Mouse (Mus musculus): ENCODE results near the gene Sorcs3. TPM values are rescaled to one million over a fixed set of nuclear protein-coding genes. Genes with fewer than 3 reads are reported as not detected.

Sorcs3 gene
- polyA plus RNA-seq, 1 experiment from 2014 or later, result 0.18 TPM

DNA sequence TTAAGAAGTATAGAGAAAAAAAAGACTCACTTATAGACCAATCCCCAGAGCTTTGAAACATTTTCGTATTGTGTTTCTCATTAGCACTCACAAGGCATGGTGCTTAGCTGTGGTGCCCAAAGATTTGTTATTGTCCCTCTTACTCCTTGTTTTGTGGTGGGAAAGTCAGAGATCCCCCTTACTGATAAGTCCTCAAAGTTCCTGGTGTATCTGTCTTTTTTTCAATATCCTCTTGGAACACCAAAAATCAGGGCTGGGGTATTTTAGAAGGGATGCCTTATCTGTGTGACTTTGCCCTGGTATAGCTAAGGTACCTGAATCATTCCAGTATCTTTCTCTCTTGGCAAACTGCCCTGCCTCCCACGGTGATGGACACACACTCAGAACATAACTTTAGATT is 92.6 kb downstream of the Sorcs3 start:
- Histone ChIP-seq H3K4me1 (no peaks in the 10 kb centered on the region), H3K4me2 (no peak overlapping the region), H3K4me3 (no peak overlapping the region), H3K27me3 (replicated peaks) (no peaks in the 10 kb centered on the region), H3K36me3 (no peaks in the 10 kb centered on the region), H3K27ac (no peak overlapping the region), H3K9me3 (replicated peaks) (0 out of 2 replicates have a peak, but pooled peaks cover 4% of the 10 kb centered on the region), H3K9ac (no peak overlapping the region)
- 51% methylated on average over 2 of the region's 2 CpGs for WGBS (ENCODE audit: insufficient replicate concordance)
- no peak for ATAC-seq

DNA sequence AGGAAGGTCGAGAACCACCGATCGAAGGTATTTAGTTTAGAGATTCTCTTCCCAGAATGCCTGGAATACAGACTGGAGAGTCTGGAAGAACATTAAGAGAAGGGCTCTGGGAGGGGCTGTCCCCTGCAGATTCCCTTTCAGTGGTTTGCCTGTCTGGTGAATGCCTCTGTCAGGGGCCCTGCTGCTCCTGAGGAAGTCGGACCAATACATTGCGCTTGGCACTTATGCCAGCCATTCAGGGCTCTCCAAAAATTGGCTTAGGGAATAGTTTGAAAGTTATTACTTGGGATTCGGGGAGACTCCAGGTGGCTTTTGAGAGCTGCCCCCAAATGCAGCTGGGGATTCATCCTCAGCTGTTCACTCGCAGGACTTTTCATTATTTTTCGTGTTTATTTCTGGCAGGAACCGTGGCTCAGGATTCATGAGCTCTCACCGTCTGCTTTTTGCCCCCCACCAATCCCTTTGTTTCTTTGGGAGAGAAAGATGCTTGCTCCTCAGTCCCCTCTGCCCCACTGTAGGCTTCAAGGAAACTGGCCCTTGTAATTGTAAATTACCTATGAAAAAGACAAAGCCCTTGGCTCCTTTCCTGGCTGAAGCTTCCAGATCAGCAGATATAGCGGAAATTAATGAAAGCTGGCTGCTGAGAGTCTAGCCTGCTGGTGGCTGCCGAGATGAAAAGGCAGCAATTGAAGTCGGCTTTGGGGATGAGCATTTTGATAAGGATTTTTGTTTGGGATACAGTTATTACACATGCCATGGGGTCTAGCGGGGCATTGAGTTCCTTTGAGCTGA is 94.8 kb downstream of the Sorcs3 start:
- no peaks in the 10 kb centered on the region for H3K4me1 ChIP-seq
- H3K9ac ChIP-seq, result no peak overlapping the region
- no peak for ATAC-seq
- H3K27me3 ChIP-seq (replicated peaks), result no peaks in the 10 kb centered on the region
- no peak overlapping the region for H3K4me2 ChIP-seq
- WGBS (ENCODE audit: insufficient replicate concordance), result 60% methylated on average over 14 of the region's 14 CpGs
- H3K4me3 ChIP-seq, result no peak overlapping the region
- no peak overlapping the region for H3K27ac ChIP-seq
- H3K36me3 ChIP-seq, result no peaks in the 10 kb centered on the region
- H3K9me3 ChIP-seq (replicated peaks), result 0 out of 2 replicates have a peak, but pooled peaks cover 4% of the 10 kb centered on the region

DNA sequence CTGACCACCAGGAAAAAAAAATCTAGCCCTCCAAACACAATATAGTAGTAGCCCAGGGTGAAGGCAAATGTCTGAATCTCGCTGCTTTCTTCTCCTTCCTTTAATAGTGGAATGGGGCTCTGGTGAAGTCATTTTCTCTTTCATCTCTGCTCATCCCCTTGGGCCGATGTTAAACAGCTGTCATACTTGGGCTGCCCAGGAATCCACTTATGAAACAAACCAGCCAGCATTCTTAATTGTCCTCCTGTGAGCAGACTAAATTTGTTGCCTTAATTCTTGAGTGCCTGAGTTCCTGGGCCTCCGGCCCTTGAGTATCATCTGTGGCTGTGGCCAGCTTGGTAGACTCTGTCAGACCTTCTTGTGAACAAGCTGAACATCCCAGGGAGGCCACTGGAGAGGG is 95.5 kb downstream of the Sorcs3 start:
- Histone ChIP-seq H3K27ac (no peak overlapping the region), H3K36me3 (no peaks in the 10 kb centered on the region), H3K9ac (no peak overlapping the region), H3K4me1 (no peaks in the 10 kb centered on the region), H3K9me3 (replicated peaks) (0 out of 2 replicates have a peak, but pooled peaks cover 4% of the 10 kb centered on the region), H3K27me3 (replicated peaks) (no peaks in the 10 kb centered on the region), H3K4me2 (no peak overlapping the region), H3K4me3 (no peak overlapping the region)
- WGBS (ENCODE audit: insufficient replicate concordance), result 51% methylated on average over 3 of the region's 3 CpGs
- no peak for ATAC-seq

DNA sequence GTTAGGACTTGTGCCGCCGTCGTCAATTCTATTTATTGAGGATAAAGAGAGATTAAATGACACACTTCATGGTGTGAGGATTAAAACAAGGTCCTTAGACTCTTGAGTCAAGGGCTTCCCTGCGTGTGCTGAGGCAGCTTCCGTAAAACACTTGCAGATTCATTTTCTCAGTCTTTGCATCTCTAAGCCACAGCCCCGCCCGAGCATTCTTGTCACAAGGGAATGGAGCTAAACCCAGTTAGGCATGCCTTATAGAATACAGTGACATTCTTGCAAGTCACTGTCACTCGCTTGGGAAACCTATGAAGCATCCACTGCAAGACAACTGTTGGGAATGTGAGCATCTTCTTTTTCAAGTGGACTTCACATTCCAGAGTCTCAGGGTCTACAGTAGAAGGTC is 102.5 kb downstream of the Sorcs3 start:
- H3K9ac ChIP-seq, result no peak overlapping the region
- H3K9me3 ChIP-seq (replicated peaks), result peaks cover 5% of the 10 kb centered on the region
- ATAC-seq, result no peak
- H3K27me3 ChIP-seq (replicated peaks), result no peaks in the 10 kb centered on the region
- no peaks in the 10 kb centered on the region for H3K4me1 ChIP-seq
- 71% methylated on average over 8 of the region's 8 CpGs for WGBS (ENCODE audit: insufficient replicate concordance)
- H3K4me2 ChIP-seq, result no peak overlapping the region
- H3K36me3 ChIP-seq, result no peaks in the 10 kb centered on the region
- no peak overlapping the region for H3K4me3 ChIP-seq
- no peak overlapping the region for H3K27ac ChIP-seq

DNA sequence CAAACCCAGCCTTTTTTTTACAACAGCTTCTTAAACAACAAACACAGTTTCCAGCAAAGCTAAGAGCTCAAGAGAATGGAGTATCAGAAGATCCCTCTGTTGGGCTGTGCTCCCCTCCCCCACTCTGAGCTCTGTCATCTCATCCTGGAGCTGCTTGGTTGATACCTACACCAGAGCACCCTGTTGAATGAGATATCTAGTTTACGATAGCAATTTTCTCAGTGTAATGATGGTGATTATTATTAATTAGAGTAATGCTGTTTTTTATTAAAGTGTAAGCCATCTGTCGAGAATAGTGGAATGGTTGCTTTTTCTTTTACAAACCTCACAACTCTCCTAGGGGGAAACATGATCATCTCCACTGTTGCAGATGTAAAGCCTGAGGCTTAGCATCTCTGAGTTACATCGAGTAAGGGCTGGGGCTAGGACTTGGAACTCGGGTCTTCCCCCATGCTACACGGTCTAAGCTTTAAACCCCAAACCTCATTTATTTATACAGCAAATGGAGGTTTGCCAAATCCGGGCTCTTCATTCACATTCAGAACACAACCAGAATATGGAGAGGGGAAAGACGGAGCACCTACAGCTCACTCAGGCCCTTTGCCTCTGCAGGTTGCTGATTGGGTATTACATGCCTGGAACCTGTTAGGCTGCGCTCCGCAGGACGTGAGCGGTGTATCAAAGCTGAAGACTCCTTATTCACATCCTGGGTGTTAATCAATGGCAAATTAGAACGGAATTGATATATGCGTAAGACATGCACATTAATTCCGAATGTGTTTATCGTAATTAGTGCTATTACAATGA is 103.9 kb downstream of the Sorcs3 start:
- peaks cover 9% of the 10 kb centered on the region for H3K9me3 ChIP-seq (replicated peaks)
- no peaks in the 10 kb centered on the region for H3K27me3 ChIP-seq (replicated peaks)
- no peak overlapping the region for H3K4me2 ChIP-seq
- H3K4me1 ChIP-seq, result no peaks in the 10 kb centered on the region
- no peak overlapping the region for H3K27ac ChIP-seq
- no peak for ATAC-seq
- H3K4me3 ChIP-seq, result no peak overlapping the region
- no peak overlapping the region for H3K9ac ChIP-seq
- H3K36me3 ChIP-seq, result no peaks in the 10 kb centered on the region
- 63% methylated on average over 15 of the region's 15 CpGs for WGBS (ENCODE audit: insufficient replicate concordance)

DNA sequence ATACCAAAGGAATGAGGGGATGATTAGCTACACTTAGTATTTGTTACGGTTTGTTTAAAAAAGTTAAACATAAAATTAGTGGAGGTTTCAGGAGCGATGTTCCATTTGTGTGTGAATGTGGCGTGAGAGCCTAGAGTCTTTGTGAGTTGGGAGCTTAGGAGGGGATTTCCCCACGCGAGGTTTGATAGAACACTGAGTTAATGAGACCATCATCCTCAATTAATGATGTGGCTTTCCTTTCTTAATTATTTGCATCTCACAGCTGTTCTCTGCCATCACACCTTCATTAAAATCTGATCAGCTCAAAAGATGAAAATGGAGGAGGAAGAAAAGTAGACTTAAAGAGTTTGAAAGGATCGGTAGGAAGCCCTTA is 104.5 kb downstream of the Sorcs3 start:
- Histone ChIP-seq H3K27ac (no peak overlapping the region), H3K9me3 (replicated peaks) (peaks cover 9% of the 10 kb centered on the region), H3K4me3 (no peak overlapping the region), H3K27me3 (replicated peaks) (no peaks in the 10 kb centered on the region), H3K4me2 (no peak overlapping the region), H3K9ac (no peak overlapping the region), H3K36me3 (no peaks in the 10 kb centered on the region), H3K4me1 (no peaks in the 10 kb centered on the region)
- WGBS (ENCODE audit: insufficient replicate concordance), result 73% methylated on average over 6 of the region's 6 CpGs
- ATAC-seq, result no peak

DNA sequence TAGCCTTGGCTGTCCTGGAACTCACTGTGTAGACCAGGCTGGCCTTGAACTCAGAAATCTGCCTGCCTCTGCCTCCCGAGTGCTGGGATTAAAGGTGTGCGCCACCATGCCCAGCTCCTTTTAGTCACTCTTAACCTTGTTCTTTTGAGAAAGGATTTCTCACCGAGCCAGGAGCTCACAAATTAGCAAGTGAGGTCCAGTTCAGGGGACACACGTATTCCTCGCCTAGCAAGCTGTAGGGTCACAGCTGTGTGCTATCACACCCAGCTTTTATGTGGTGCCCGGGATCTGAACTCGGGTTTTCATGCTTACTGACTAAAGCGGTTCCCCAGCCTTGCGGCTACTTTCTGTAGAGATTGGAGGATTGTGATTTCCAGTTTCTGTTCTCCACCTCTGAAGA is 108.0 kb downstream of the Sorcs3 start:
- no peak for ATAC-seq
- Histone ChIP-seq H3K4me2 (no peak overlapping the region), H3K4me3 (no peak overlapping the region), H3K9ac (no peak overlapping the region), H3K4me1 (no peaks in the 10 kb centered on the region), H3K27ac (no peak overlapping the region), H3K9me3 (replicated peaks) (peaks cover 9% of the 10 kb centered on the region; the same call in 1 of the 2 replicates), H3K27me3 (replicated peaks) (no peaks in the 10 kb centered on the region), H3K36me3 (no peaks in the 10 kb centered on the region)
- 77% methylated on average over 9 of the region's 9 CpGs for WGBS (ENCODE audit: insufficient replicate concordance)

DNA sequence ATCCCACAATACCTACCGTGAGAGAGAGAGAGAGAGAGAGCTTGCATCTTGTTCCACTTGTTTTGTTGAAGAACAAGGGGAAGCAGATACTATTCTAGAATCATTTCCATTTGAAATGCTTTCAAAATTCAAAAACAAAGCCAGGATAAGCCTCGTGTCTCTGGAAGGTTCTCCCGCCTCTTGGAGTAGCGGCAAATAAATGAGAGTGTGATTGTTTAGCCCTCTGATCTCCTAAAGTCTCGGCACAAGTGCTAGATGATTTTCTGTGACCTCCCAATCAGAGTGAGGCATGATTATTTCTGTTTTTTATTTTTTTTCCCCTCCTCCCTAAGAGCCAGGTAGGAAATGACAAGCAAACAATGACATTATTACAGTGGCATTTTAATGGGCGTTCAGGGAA is 121.3 kb downstream of the Sorcs3 start:
- Histone ChIP-seq H3K4me1 (no peaks in the 10 kb centered on the region), H3K4me2 (no peak overlapping the region), H3K9ac (no peak overlapping the region), H3K4me3 (no peak overlapping the region), H3K27ac (no peak overlapping the region), H3K36me3 (no peaks in the 10 kb centered on the region), H3K9me3 (replicated peaks) (0 out of 2 replicates have a peak, but pooled peaks cover 13% of the 10 kb centered on the region), H3K27me3 (replicated peaks) (no peaks in the 10 kb centered on the region)
- WGBS (ENCODE audit: insufficient replicate concordance), result 61% methylated on average over 6 of the region's 6 CpGs
- ATAC-seq, result no peak

DNA sequence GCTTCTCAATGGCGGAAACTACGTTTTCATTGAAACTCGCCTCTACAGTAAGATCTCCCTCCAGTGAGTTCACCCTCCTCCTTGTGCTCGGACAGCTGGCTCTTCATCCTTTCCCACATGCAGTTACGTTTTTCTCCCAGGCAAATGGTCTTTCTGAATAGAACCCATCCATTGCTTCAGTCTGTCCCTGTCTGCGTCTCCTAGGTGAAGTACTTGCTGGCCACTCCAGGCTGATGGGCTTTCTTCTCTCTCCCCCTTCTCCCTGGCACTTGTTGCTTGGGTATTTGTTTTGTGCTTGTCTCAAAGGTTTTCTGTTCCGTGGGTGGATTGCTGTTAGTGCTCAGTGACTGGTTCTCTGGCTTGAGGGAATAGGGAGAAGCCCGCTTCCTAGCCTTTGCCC is 122.3 kb downstream of the Sorcs3 start:
- Histone ChIP-seq H3K36me3 (no peaks in the 10 kb centered on the region), H3K4me1 (no peaks in the 10 kb centered on the region), H3K4me3 (no peak overlapping the region), H3K27ac (no peak overlapping the region), H3K4me2 (no peak overlapping the region), H3K27me3 (replicated peaks) (no peaks in the 10 kb centered on the region), H3K9me3 (replicated peaks) (0 out of 2 replicates have a peak, but pooled peaks cover 10% of the 10 kb centered on the region), H3K9ac (no peak overlapping the region)
- ATAC-seq, result no peak
- 69% methylated on average over 8 of the region's 8 CpGs for WGBS (ENCODE audit: insufficient replicate concordance)

DNA sequence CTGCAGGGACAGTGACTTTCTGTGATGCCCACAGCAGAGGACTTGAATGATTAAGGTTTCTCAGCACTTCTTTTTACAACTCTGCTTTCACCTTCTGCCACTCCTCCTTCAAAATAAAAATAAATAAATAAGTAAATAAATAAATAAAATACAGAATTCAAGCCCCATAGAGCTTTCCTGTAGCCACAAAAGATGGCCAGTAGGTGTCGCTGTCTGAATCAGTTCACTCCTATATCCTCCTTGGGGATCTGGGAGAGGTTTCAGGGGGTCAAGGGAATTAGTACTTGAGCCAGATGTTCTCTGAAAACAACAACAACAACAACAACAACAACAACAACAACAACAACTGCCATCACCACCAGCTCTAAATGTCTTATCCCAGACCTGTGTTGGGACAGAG is 125.8 kb downstream of the Sorcs3 start:
- Histone ChIP-seq H3K4me3 (no peak overlapping the region), H3K9ac (no peak overlapping the region), H3K4me1 (no peaks in the 10 kb centered on the region), H3K27ac (no peak overlapping the region), H3K36me3 (no peaks in the 10 kb centered on the region), H3K9me3 (replicated peaks) (0 out of 2 replicates have a peak, but pooled peaks cover 3% of the 10 kb centered on the region), H3K4me2 (no peak overlapping the region), H3K27me3 (replicated peaks) (no peaks in the 10 kb centered on the region)
- WGBS (ENCODE audit: insufficient replicate concordance), result 12% methylated on average over 1 of the region's 1 CpGs
- ATAC-seq, result no peak

DNA sequence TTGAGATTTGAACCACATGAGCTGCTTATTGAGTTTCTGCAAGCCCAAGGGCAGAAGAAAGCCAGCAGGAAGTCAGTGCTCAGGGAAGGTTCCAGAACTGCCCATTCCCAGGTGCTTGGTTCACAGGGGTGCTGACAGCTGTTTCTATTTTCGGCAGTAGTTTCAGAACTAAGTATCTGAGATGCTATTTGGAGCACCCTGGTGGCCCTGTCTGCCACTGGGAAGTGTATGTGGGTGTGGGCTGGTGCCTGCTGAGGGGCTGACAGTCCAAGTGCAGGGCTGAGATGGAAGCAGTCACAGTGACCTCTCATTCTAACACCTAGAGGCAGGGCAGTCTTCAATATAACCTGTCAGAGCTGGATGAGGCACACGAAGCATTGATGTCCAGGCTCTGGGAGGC is 127.3 kb downstream of the Sorcs3 start:
- no peak for ATAC-seq
- Histone ChIP-seq H3K4me3 (no peak overlapping the region), H3K36me3 (no peaks in the 10 kb centered on the region), H3K27me3 (replicated peaks) (no peaks in the 10 kb centered on the region), H3K4me2 (no peak overlapping the region), H3K27ac (no peak overlapping the region), H3K4me1 (no peaks in the 10 kb centered on the region), H3K9ac (no peak overlapping the region), H3K9me3 (replicated peaks) (0 out of 2 replicates have a peak, but pooled peaks cover under 1% of the 10 kb centered on the region)
- WGBS (ENCODE audit: insufficient replicate concordance), result 61% methylated on average over 2 of the region's 2 CpGs

DNA sequence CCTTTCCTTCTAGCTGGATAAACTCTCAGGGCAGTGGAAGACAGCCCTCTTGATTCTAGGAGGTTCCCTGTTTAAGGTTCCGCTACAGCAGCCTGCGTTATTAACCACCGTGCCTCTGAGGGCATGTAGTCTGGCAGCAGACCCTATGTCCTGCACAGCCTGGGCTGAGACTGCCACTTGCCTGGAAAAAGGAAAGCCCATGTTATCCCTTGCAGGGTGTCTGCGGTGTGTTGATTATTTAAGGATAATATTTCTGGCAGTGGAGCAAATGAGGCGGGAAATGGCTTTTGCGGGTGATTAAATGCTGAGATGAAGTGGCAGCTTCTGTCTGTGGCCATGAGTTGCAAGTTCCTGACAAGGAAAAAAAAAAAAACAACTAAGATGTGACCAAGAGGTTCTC is 131.6 kb downstream of the Sorcs3 start:
- 0 out of 2 replicates have a peak, but pooled peaks cover 6% of the 10 kb centered on the region for H3K9me3 ChIP-seq (replicated peaks)
- no peaks in the 10 kb centered on the region for H3K36me3 ChIP-seq
- 72% methylated on average over 6 of the region's 6 CpGs for WGBS (ENCODE audit: insufficient replicate concordance)
- H3K9ac ChIP-seq, result no peak overlapping the region
- no peak overlapping the region for H3K4me3 ChIP-seq
- no peaks in the 10 kb centered on the region for H3K27me3 ChIP-seq (replicated peaks)
- no peak overlapping the region for H3K27ac ChIP-seq
- no peak overlapping the region for H3K4me2 ChIP-seq
- no peaks in the 10 kb centered on the region for H3K4me1 ChIP-seq
- ATAC-seq, result no peak
